Mouse (Mus musculus) MEL (cell line): Measurements from ENCODE around the gene Trim67. TPM values are rescaled to one million over a fixed set of nuclear protein-coding genes. Genes with fewer than 3 reads are reported as not detected.

Experiments used
- DNase-seq: peaks from one replicate; pipeline ENCODE4 v3.0.0; 2011; ENCODE audit warnings: low read depth, low spot score
- H3K27ac ChIP-seq: 2 replicates; pipeline ENCODE4 v1.5.1; 2012; ENCODE audit warnings: low read depth, mild to moderate bottlenecking, control low read depth, low read length, moderate library complexity; ENCODE audit not compliant: control insufficient read depth
- H3K27me3 ChIP-seq, 2 experiments: fragments of 150-350 bp in 1 of 2; sonication (generic) in 1 of 2; 2 replicates each; pipeline ENCODE4 v1.6.1; 2012; ENCODE audit warnings: low read length in 2 of 2, mild to moderate bottlenecking in 2 of 2, improper control_type of control experiment in 1 of 2, moderate library complexity in 1 of 2; ENCODE audit not compliant: insufficient read depth in 2 of 2, control insufficient read depth in 1 of 2
- H3K36me3 ChIP-seq, 2 experiments: 2 replicates each; pipeline ENCODE4 v1.6.1; 2012 to 2014; ENCODE audit warnings: low read length in 2 of 2, improper control_type of control experiment in 1 of 2, inconsistent platforms in 1 of 2, mild to moderate bottlenecking in 1 of 2; ENCODE audit not compliant: insufficient read depth in 2 of 2, control insufficient read depth in 1 of 2
- H3K4me1 ChIP-seq, 2 experiments: fragments of 150-350 bp in 1 of 2; sonication (generic) in 1 of 2; 2 replicates each; pipeline ENCODE4 v1.6.1; 2012; ENCODE audit warnings: low read length in 2 of 2, improper control_type of control experiment in 1 of 2, mild to moderate bottlenecking in 1 of 2; ENCODE audit not compliant: insufficient read depth in 2 of 2, control insufficient read depth in 1 of 2
- H3K4me3 ChIP-seq, 2 experiments: fragments of 150-350 bp in 1 of 2; sonication (generic) in 1 of 2; 2 replicates each; pipeline ENCODE4 v1.5.1; 2012; ENCODE audit warnings: low read depth in 2 of 2, low read length in 2 of 2, mild to moderate bottlenecking in 2 of 2, moderate library complexity in 2 of 2, control low read depth in 1 of 2, improper control_type of control experiment in 1 of 2; ENCODE audit not compliant: control insufficient read depth in 1 of 2, insufficient read depth in 1 of 2
- H3K79me2 ChIP-seq: 2 replicates; pipeline ENCODE4 v1.6.1; 2012; ENCODE audit warnings: mild to moderate bottlenecking, low read length, moderate library complexity; ENCODE audit not compliant: control insufficient read depth, poor library complexity, insufficient read depth
- H3K9ac ChIP-seq: 2 replicates; pipeline ENCODE4 v1.6.1; 2012; ENCODE audit warnings: low read depth, mild to moderate bottlenecking, control low read depth, low read length, moderate library complexity; ENCODE audit not compliant: control insufficient read depth, poor library complexity, severe bottlenecking
- H3K9me3 ChIP-seq: fragments of 150-350 bp; sonication (generic); replicated peaks from 2 replicates; pipeline ENCODE4 v1.6.1; 2012; ENCODE audit warnings: mild to moderate bottlenecking, low read length, improper control_type of control experiment, moderate library complexity; ENCODE audit not compliant: insufficient read depth
- BHLHE40 ChIP-seq: IDR thresholded peaks from 2 replicates; pipeline ENCODE4 v1.6.1; 2012; ENCODE audit warnings: low read depth, mild to moderate bottlenecking, inconsistent platforms, low read length, improper control_type of control experiment, borderline replicate concordance
- CHD1 ChIP-seq: IDR thresholded peaks from 2 replicates; pipeline ENCODE4 v1.6.1; 2012; ENCODE audit warnings: low read depth, mild to moderate bottlenecking, inconsistent platforms, low read length, improper control_type of control experiment
- CTCF ChIP-seq, 3 experiments: IDR thresholded peaks in 2 of 3; conservative IDR thresholded peaks in 1 of 3; 2 replicates each; pipeline ENCODE4 v1.5.1; 2011 to 2012; ENCODE audit warnings: low read length in 3 of 3, low read depth in 2 of 3, mild to moderate bottlenecking in 2 of 3, improper control_type of control experiment in 1 of 3, inconsistent platforms in 1 of 3, mixed read lengths in 1 of 3, moderate library complexity in 1 of 3; ENCODE audit not compliant: control insufficient read depth in 1 of 3, insufficient read depth in 1 of 3, poor library complexity in 1 of 3, severe bottlenecking in 1 of 3
- E2F4 ChIP-seq: IDR thresholded peaks from 2 replicates; pipeline ENCODE4 v1.6.1; 2011; ENCODE audit warnings: low read depth, low read length, improper control_type of control experiment, borderline replicate concordance
- EP300 ChIP-seq, 2 experiments: IDR thresholded peaks; 2 replicates each; pipeline ENCODE4 v1.6.1; 2011; ENCODE audit warnings: improper control_type of control experiment in 2 of 2, low read length in 2 of 2, low read depth in 1 of 2, mild to moderate bottlenecking in 1 of 2
- GATA1 ChIP-seq: IDR thresholded peaks from 2 replicates; pipeline ENCODE4 v1.6.1; 2011; ENCODE audit warnings: low read depth, low read length, improper control_type of control experiment
- HCFC1 ChIP-seq: IDR thresholded peaks from 2 replicates; pipeline ENCODE4 v1.6.1; 2012; ENCODE audit warnings: low read depth, mild to moderate bottlenecking, inconsistent platforms, low read length, improper control_type of control experiment, moderate library complexity
- JUND ChIP-seq: IDR thresholded peaks from 2 replicates; pipeline ENCODE4 v1.6.1; 2011; ENCODE audit warnings: low read depth, mild to moderate bottlenecking, improper control_type of control experiment, low read length
- KAT2A ChIP-seq: conservative IDR thresholded peaks from 2 replicates; pipeline ENCODE4 v1.6.1; 2012; ENCODE audit warnings: low read depth, low read length, improper control_type of control experiment, inconsistent platforms
- MAFK ChIP-seq: IDR thresholded peaks from 2 replicates; pipeline ENCODE4 v1.6.1; 2011; ENCODE audit warnings: low read depth, mild to moderate bottlenecking, low read length, improper control_type of control experiment, borderline replicate concordance
- MAX ChIP-seq: IDR thresholded peaks from 2 replicates; pipeline ENCODE4 v1.6.1; 2011; ENCODE audit warnings: low read length, improper control_type of control experiment
- MAZ ChIP-seq: IDR thresholded peaks from 2 replicates; pipeline ENCODE4 v1.6.1; 2012; ENCODE audit warnings: low read depth, mild to moderate bottlenecking, inconsistent platforms, low read length, improper control_type of control experiment
- MEF2A ChIP-seq: IDR thresholded peaks from 2 replicates; pipeline ENCODE4 v1.6.1; 2014; ENCODE audit warnings: low read depth, mild to moderate bottlenecking, inconsistent platforms, low read length, improper control_type of control experiment; ENCODE audit not compliant: poor library complexity, insufficient replicate concordance, severe bottlenecking; ENCODE audit errors: extremely low read depth
- MYB ChIP-seq: IDR thresholded peaks from 2 replicates; pipeline ENCODE4 v1.6.1; 2011; ENCODE audit warnings: mild to moderate bottlenecking, low read depth, low read length, improper control_type of control experiment
- NRF1 ChIP-seq: IDR thresholded peaks from 2 replicates; pipeline ENCODE4 v1.6.1; 2014; ENCODE audit warnings: low read depth, mild to moderate bottlenecking, inconsistent platforms, low read length, improper control_type of control experiment, moderate library complexity; ENCODE audit not compliant: poor library complexity, insufficient read depth, severe bottlenecking
- POLR2A ChIP-seq, 2 experiments: IDR thresholded peaks; 2 replicates each; pipeline ENCODE4 v1.6.1; 2011 to 2012; ENCODE audit warnings: low read length in 2 of 2, mild to moderate bottlenecking in 2 of 2, control low read depth in 1 of 2, improper control_type of control experiment in 1 of 2, low read depth in 1 of 2, moderate library complexity in 1 of 2; ENCODE audit not compliant: control insufficient read depth in 1 of 2, insufficient read depth in 1 of 2, poor library complexity in 1 of 2
- POLR2AphosphoS2 ChIP-seq: IDR thresholded peaks from 2 replicates; pipeline ENCODE4 v1.6.1; 2011; ENCODE audit warnings: low read length, improper control_type of control experiment
- POLR2AphosphoS5 ChIP-seq: IDR thresholded peaks from 2 replicates; pipeline ENCODE4 v1.6.1; 2012; ENCODE audit warnings: low read depth, borderline replicate concordance, mild to moderate bottlenecking, inconsistent platforms, low read length, moderate library complexity, mixed read lengths
- TAL1 ChIP-seq: IDR thresholded peaks from 2 replicates; pipeline ENCODE4 v1.6.1; 2012; ENCODE audit warnings: mild to moderate bottlenecking, inconsistent platforms, low read length, moderate library complexity, mixed read lengths
- TBP ChIP-seq: IDR thresholded peaks from 2 replicates; pipeline ENCODE4 v1.8.0; 2011; ENCODE audit warnings: low read depth, low read length, improper control_type of control experiment
- USF1 ChIP-seq: IDR thresholded peaks from 2 replicates; pipeline ENCODE4 v1.6.1; 2014; ENCODE audit warnings: low read depth, mild to moderate bottlenecking, inconsistent platforms, low read length, improper control_type of control experiment, moderate library complexity
- USF2 ChIP-seq, 2 experiments: IDR thresholded peaks; 2 replicates each; pipeline ENCODE4 v1.6.1; 2011 to 2012; ENCODE audit warnings: improper control_type of control experiment in 2 of 2, low read length in 2 of 2, borderline replicate concordance in 1 of 2, inconsistent platforms in 1 of 2, low read depth in 1 of 2, mild to moderate bottlenecking in 1 of 2; ENCODE audit not compliant: insufficient read depth in 1 of 2
- ZC3H11A ChIP-seq: IDR thresholded peaks from 2 replicates; pipeline ENCODE4 v1.6.1; 2012; ENCODE audit warnings: low read depth, mild to moderate bottlenecking, inconsistent platforms, low read length, improper control_type of control experiment
- ZNF384 ChIP-seq: IDR thresholded peaks from 2 replicates; pipeline ENCODE4 v1.6.1; 2012; ENCODE audit warnings: low read depth, mild to moderate bottlenecking, inconsistent platforms, low read length, improper control_type of control experiment
- polyA plus RNA-seq, 2 experiments: library from polyadenylated mRNA; stranded (reverse) in 1 of 2; unstranded in 1 of 2; fragments of >175 nt in 1 of 2; fragments of >200 nt in 1 of 2; gene quantifications; 2 replicates each; pipeline versions ENCODE4 v1.2.1 to v1.2.4; 2012; ENCODE audit warnings: low replicate concordance in 2 of 2, low read depth in 1 of 2; ENCODE audit not compliant: insufficient read length in 2 of 2, insufficient read depth in 1 of 2, missing spikeins in 1 of 2
- total RNA-seq: library from RNA; depleted of rRNA; stranded (reverse); fragments of 300-350 nt; gene quantifications from 2 replicates; pipeline ENCODE4 v1.2.3, GENCODE M21; 2012

Trim67 gene
- total and polyA plus RNA-seq, 3 experiments: 0.06 TPM; not detected in 2

GRCm38 (mm10) chr8:124790676-124791075, 2.2 kb upstream of the Trim67 start:
- Histone ChIP-seq H3K27me3 (0 out of 4 replicates have a peak, but pooled peaks cover 0 to 1% of the 10 kb centered on the region in 2 experiments), H3K4me3 (no peak overlapping the region), H3K27ac (no peak overlapping the region)

GRCm38 (mm10) chr8:124791751-124792150, 1.1 kb upstream of the Trim67 start:
- no peaks in the 10 kb centered on the region for H3K79me2 ChIP-seq
- no peaks in the 10 kb centered on the region for H3K27me3 ChIP-seq
- no peak overlapping the region for H3K4me3 ChIP-seq
- TF ChIP-seq JUND (no peak), POLR2AphosphoS2 (no peak), KAT2A (no peak), MAFK (no peak), POLR2A (IDR thresholded peaks at IDR 0.05; ENCODE audit: control insufficient read depth in 1 of 2, insufficient read depth in 1 of 2, low read depth in 1 of 2, low read length in 2 of 2, poor library complexity in 1 of 2) (no peak), POLR2AphosphoS5 (no peak), USF2 (IDR thresholded peaks at IDR 0.05; ENCODE audit: borderline replicate concordance in 1 of 2, insufficient read depth in 1 of 2, low read depth in 1 of 2, low read length in 2 of 2) (no peak), USF1 (no peak)
- peaks cover 0 to 4% of the 10 kb centered on the region in 2 experiments; a peak in 2 of 4 replicates for H3K36me3 ChIP-seq
- peaks cover 0 to 16% of the 10 kb centered on the region in 2 experiments; a peak in 2 of 4 replicates for H3K4me1 ChIP-seq
- no peak overlapping the region for H3K27ac ChIP-seq
- no peak for DNase-seq
- no peaks in the 10 kb centered on the region for H3K9me3 ChIP-seq
- no peak overlapping the region for H3K9ac ChIP-seq

More at GRCm38 (mm10) chr8:124790676-124791075, 2.2 kb upstream of the Trim67 start:
- H3K36me3 ChIP-seq: peaks cover 0 to 4% of the 10 kb centered on the region in 2 experiments; a peak in 2 of 4 replicates
- TF ChIP-seq MAFK (no peak), EP300 (IDR thresholded peaks at IDR 0.05; ENCODE audit: low read depth in 1 of 2, low read length in 2 of 2) (peak in 1 of 2 experiments; percentile 17; a peak in 1 of 4 replicates), POLR2A (IDR thresholded peaks at IDR 0.05; ENCODE audit: control insufficient read depth in 1 of 2, insufficient read depth in 1 of 2, low read depth in 1 of 2, low read length in 2 of 2, poor library complexity in 1 of 2) (no peak), GATA1 (no peak), TAL1 (no peak), MYB (no peak)
- TF ChIP-seq, all 39 proteins: peak for 1
- H3K9me3 ChIP-seq: no peaks in the 10 kb centered on the region
- H3K9ac ChIP-seq: no peak overlapping the region
- H3K4me1 ChIP-seq: peaks cover 0 to 12% of the 10 kb centered on the region in 2 experiments; a peak in 2 of 4 replicates
- H3K79me2 ChIP-seq: no peaks in the 10 kb centered on the region
- peak; percentile 72 for DNase-seq

- Histone ChIP-seq H3K9me3 (no peaks in the 10 kb centered on the region), H3K4me1 (peaks cover 0 to 16% of the 10 kb centered on the region in 2 experiments; a peak in 2 of 4 replicates), H3K4me3 (no peak overlapping the region), H3K27me3 (no peaks in the 10 kb centered on the region), H3K79me2 (no peaks in the 10 kb centered on the region), H3K36me3 (peaks cover 0 to 4% of the 10 kb centered on the region in 2 experiments; a peak in 2 of 4 replicates), H3K9ac (no peak overlapping the region), H3K27ac (no peak overlapping the region)
- no peak for DNase-seq
- TF ChIP-seq NRF1 (no peak), MEF2A (no peak), USF1 (no peak), MYB (no peak), MAFK (no peak), E2F4 (no peak), CHD1 (no peak), ZNF384 (no peak), BHLHE40 (no peak), TBP (no peak), MAX (no peak), HCFC1 (no peak), USF2 (IDR thresholded peaks at IDR 0.05; ENCODE audit: borderline replicate concordance in 1 of 2, insufficient read depth in 1 of 2, low read depth in 1 of 2, low read length in 2 of 2) (no peak), CTCF (IDR thresholded peaks at IDR 0.05 in 2 of 3, conservative IDR thresholded peaks at IDR 0.05 in 1 of 3; ENCODE audit: control insufficient read depth in 1 of 3, insufficient read depth in 1 of 3, low read depth in 2 of 3, low read length in 3 of 3, poor library complexity in 1 of 3, severe bottlenecking in 1 of 3) (no peak), ZC3H11A (no peak), MAZ (no peak)
Measured at GRCm38 (mm10) chr8:124792186-124792585, 706 bp upstream of the Trim67 start.
